Mouse (Mus musculus) erythroblast, embryonic 14.5 days (primary cell): ENCODE data around the gene Mrpl16. TPM values are rescaled to one million over a fixed set of nuclear protein-coding genes. Genes with fewer than 3 reads are reported as not detected.

ENCODE experiments used
- H3K27me3 ChIP-seq: 2 replicates; pipeline ENCODE4 v1.6.1; 2012; ENCODE audit warnings: inconsistent platforms; ENCODE audit not compliant: control insufficient read depth
- H3K36me3 ChIP-seq: 2 replicates; pipeline ENCODE4 v1.6.1; 2012; ENCODE audit warnings: mild to moderate bottlenecking, inconsistent platforms; ENCODE audit not compliant: control insufficient read depth
- H3K4me1 ChIP-seq: 2 replicates; pipeline ENCODE4 v1.6.1; 2012; ENCODE audit warnings: inconsistent platforms; ENCODE audit not compliant: control insufficient read depth
- H3K4me3 ChIP-seq: replicated peaks from 2 replicates; pipeline ENCODE3; 2012; ENCODE audit warnings: moderate library complexity, mild to moderate bottlenecking, inconsistent platforms
- H3K9me3 ChIP-seq: 2 replicates; pipeline ENCODE4 v1.6.1; 2012; ENCODE audit warnings: low read length, inconsistent platforms, mixed read lengths; ENCODE audit not compliant: control insufficient read depth
- GATA1 ChIP-seq: IDR thresholded peaks from 2 replicates; pipeline ENCODE4 v1.6.1; 2012; ENCODE audit warnings: low read length, inconsistent platforms, mixed read lengths
- TAL1 ChIP-seq: IDR thresholded peaks from 3 replicates; pipeline ENCODE4 v1.6.1; 2012; ENCODE audit warnings: low read length, inconsistent platforms, mixed read lengths
- polyA plus RNA-seq: library from polyadenylated mRNA; stranded (reverse); fragments of >175 nt; gene quantifications from 2 replicates; pipeline ENCODE4 v1.2.3, GENCODE M21; 2012

Mrpl16 gene
- polyA plus RNA-seq, 1 experiment, result 1.5 TPM

- Histone ChIP-seq H3K9me3 (no peaks in the 10 kb centered on the region), H3K4me3 (no peak overlapping the region), H3K36me3 (no peaks in the 10 kb centered on the region), H3K27me3 (no peaks in the 10 kb centered on the region), H3K4me1 (no peaks in the 10 kb centered on the region)
- TF ChIP-seq TAL1, result no peak
- TF ChIP-seq GATA1, result no peak
Observed at GRCm38 (mm10) chr19:11794447-11794846, 24.3 kb downstream of the Mrpl16 start.

- Histone ChIP-seq H3K9me3 (peaks cover 3% of the 10 kb centered on the region; the same call in 1 of the 2 replicates), H3K36me3 (no peaks in the 10 kb centered on the region), H3K4me1 (no peaks in the 10 kb centered on the region), H3K4me3 (no peak overlapping the region), H3K27me3 (no peaks in the 10 kb centered on the region)
- TF ChIP-seq GATA1 (no peak), TAL1 (no peak)
Observed at GRCm38 (mm10) chr19:11800531-11801315, 30.5 kb downstream of the Mrpl16 start.

DNA sequence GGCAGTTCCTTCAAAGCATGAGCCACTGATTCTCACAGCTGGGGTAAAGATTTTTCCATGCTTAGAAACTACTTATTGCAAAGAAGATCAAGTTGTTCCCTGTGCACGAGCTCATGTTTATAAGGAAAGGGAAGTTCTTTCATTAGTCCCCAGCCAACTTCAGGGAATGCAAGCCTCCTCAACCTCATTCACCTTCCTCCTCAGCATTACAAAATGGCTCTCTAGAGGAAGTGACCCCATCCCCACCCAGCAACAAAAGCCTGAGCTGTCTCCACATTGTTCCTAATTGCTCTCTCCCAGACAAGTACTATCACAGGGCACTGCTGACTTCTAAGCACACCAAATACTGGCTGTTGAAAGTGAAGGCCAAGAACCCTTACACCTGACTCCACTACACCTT lies 34.2 kb downstream of the Mrpl16 start:
- H3K4me1 ChIP-seq, result no peaks in the 10 kb centered on the region
- peaks cover 3% of the 10 kb centered on the region; the same call in 1 of the 2 replicates for H3K9me3 ChIP-seq
- TF ChIP-seq TAL1 (no peak), GATA1 (no peak)
- no peaks in the 10 kb centered on the region for H3K36me3 ChIP-seq
- no peak overlapping the region for H3K4me3 ChIP-seq
- no peaks in the 10 kb centered on the region for H3K27me3 ChIP-seq

DNA sequence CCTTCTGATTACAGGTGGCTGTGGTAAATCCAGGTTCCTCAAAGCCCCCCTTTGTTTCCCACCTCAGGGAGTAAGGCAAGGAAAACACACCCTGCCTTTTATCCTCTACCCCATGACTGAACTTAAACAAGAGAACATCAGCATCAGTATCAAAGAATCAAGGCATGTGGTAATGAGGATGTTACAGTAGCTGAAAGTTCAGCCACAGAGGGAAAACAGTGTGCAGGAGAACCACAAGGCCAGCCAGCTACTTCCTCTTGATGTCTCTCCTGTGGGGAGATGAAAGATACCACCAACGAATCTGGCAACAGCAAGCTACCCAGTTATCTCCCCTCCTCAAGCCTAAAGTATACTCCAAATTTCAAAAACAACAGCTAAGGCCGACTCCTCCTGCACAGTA lies 37.1 kb downstream of the Mrpl16 start:
- H3K36me3 ChIP-seq, result no peaks in the 10 kb centered on the region
- no peak overlapping the region for H3K4me3 ChIP-seq
- no peaks in the 10 kb centered on the region for H3K4me1 ChIP-seq
- no peaks in the 10 kb centered on the region for H3K9me3 ChIP-seq
- no peak for TF ChIP-seq TAL1
- TF ChIP-seq GATA1, result no peak
- no peaks in the 10 kb centered on the region for H3K27me3 ChIP-seq

- Histone ChIP-seq H3K4me1 (no peaks in the 10 kb centered on the region), H3K4me3 (no peak overlapping the region)
- TF ChIP-seq GATA1, result no peak
- TF ChIP-seq TAL1, result no peak
Observed at GRCm38 (mm10) chr19:11807822-11808221, 37.6 kb downstream of the Mrpl16 start.

GRCm38 (mm10) chr19:11808452-11808851 lies 38.3 kb downstream of the Mrpl16 start:
- no peaks in the 10 kb centered on the region for H3K4me1 ChIP-seq
- H3K27me3 ChIP-seq, result no peaks in the 10 kb centered on the region
- no peaks in the 10 kb centered on the region for H3K36me3 ChIP-seq
- H3K9me3 ChIP-seq, result no peaks in the 10 kb centered on the region
- TF ChIP-seq GATA1, result no peak
- TF ChIP-seq TAL1, result no peak
- H3K4me3 ChIP-seq, result no peak overlapping the region

More at GRCm38 (mm10) chr19:11807822-11808221, 37.6 kb downstream of the Mrpl16 start:
- H3K36me3 ChIP-seq, result no peaks in the 10 kb centered on the region
- H3K27me3 ChIP-seq, result no peaks in the 10 kb centered on the region
- no peaks in the 10 kb centered on the region for H3K9me3 ChIP-seq

- Histone ChIP-seq H3K9me3 (no peaks in the 10 kb centered on the region), H3K36me3 (no peaks in the 10 kb centered on the region), H3K27me3 (peaks cover 6% of the 10 kb centered on the region), H3K4me1 (no peaks in the 10 kb centered on the region), H3K4me3 (no peak overlapping the region)
- TF ChIP-seq TAL1 (no peak), GATA1 (no peak)
Observed at GRCm38 (mm10) chr19:11810003-11810758, 40.0 kb downstream of the Mrpl16 start.

- Histone ChIP-seq H3K27me3 (peaks cover 10% of the 10 kb centered on the region), H3K36me3 (no peaks in the 10 kb centered on the region), H3K9me3 (no peaks in the 10 kb centered on the region), H3K4me3 (no peak overlapping the region), H3K4me1 (no peaks in the 10 kb centered on the region)
- TF ChIP-seq TAL1 (no peak), GATA1 (no peak)
Observed at GRCm38 (mm10) chr19:11810856-11811255, 40.7 kb downstream of the Mrpl16 start.

DNA sequence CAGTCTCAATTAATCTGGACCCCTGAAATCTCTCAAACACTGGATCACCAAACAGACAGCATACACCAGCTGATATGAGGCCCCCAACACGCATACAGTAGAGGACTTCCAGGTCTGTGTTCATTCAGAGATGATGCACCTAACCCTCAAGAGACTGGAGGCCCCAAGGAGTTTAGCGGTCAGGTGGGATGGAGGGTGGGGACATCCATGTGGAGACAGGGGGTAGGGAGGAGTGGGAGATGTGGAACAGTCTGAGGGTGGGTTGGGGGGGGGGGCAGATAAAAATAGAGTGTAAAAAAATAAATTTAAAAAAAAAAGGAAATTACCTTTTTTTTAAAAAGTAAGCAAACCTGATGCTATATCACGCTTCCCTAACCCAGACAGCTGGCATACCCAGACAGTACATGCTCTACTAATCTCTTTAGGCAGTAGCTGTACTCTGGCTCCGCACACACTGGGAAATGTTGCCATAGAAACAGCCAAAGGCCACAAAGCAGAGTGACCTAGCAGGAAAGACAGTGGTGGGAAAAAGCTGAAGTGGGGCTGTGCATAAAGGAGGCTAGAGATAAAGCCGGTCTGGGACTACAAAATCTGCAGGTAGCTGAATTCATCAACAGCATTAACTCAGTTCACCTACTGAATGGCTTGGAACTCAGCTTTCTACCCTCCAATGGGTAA lies 41.6 kb downstream of the Mrpl16 start:
- Histone ChIP-seq H3K36me3 (no peaks in the 10 kb centered on the region), H3K4me1 (no peaks in the 10 kb centered on the region), H3K27me3 (peaks cover 19% of the 10 kb centered on the region), H3K9me3 (no peaks in the 10 kb centered on the region), H3K4me3 (no peak overlapping the region)
- TF ChIP-seq GATA1, result no peak
- TF ChIP-seq TAL1, result no peak
